Mouse (Mus musculus) macrophage (primary cell): ENCODE data around the gene Ern1. TPM values are rescaled to one million over a fixed set of nuclear protein-coding genes. Genes with fewer than 3 reads are reported as not detected.

Experiments used
- H3K27ac ChIP-seq: fragments of 350-480 bp; formaldehyde crosslinking; 2 replicates; pipeline ENCODE4 v1.9.0; 2021
- H3K36me3 ChIP-seq: fragments of 350-480 bp; formaldehyde crosslinking; 2 replicates; pipeline ENCODE4 v1.9.0; 2021; ENCODE audit errors: inconsistent target
- H3K4me3 ChIP-seq: fragments of 350-480 bp; formaldehyde crosslinking; 2 replicates; pipeline ENCODE4 v1.9.0; 2021; ENCODE audit errors: inconsistent target
- H3K79me2 ChIP-seq: fragments of 350-480 bp; formaldehyde crosslinking; 2 replicates; pipeline ENCODE4 v1.9.0; 2021; ENCODE audit errors: inconsistent target
- WGBS: methylation state at CpG from one replicate; pipeline ENCODE4 v1.1.7; 2026; ENCODE audit warnings: inconsistent platforms; ENCODE audit not compliant: missing documents; 5-methylcytosine and 5-hydroxymethylcytosine counted together
- polyA plus RNA-seq: library from polyadenylated mRNA; stranded (reverse); fragments of 250-400 nt; gene quantifications from 3 replicates; pipeline ENCODE4 v1.2.4, GENCODE M21; 2018; ENCODE audit warnings: inconsistent platforms

Gene Ern1
- polyA plus RNA-seq, 1 experiment from 2014 or later = 18.0 TPM

DNA sequence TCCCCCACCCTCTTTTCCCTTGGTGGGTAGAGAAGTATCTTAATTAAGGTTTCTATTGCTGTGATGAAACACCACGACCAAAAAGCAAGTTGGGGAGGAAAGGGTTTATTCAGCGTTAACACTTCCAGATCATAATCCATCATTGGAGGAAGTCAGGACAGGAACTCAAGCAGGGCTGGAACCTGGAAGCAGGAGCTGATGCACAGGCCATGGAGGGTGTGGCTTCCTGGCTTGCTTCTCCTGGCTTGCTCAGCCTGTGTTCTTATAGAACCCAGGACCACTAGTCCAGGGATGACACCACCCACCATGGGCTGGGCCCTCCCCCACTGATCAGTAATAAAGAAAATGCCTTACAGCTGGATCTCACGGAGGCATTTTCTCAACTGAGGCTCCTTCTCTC, 96.9 kb downstream of the Ern1 start:
- H3K4me3 ChIP-seq = no peak overlapping the region
- H3K79me2 ChIP-seq = no peaks in the 10 kb centered on the region
- H3K36me3 ChIP-seq = peaks cover 11% of the 10 kb centered on the region; the same call in 1 of the 2 replicates
- 52% methylated on average over 3 of the region's 3 CpGs for WGBS
- no peak overlapping the region for H3K27ac ChIP-seq

DNA sequence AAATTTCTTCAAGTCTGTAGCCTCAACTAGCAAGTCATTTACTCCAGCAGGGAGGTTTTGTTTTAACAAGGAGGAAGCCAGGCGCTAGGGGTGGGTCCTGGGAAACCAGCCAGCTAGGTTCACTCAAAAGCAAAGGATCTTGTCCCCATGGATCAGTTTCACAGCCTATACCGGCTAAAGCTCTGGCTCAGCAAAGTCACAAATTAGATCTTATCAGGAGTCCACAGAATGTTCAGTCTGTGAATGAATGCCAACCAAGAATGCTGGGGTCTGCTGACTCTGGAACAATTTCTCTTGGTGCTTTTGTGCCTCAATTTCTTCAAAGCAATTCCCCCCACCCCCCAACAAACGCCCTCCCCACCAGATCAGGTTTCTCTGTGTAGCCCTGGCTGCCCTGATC, 98.0 kb downstream of the Ern1 start:
- no peaks in the 10 kb centered on the region for H3K79me2 ChIP-seq
- peaks cover 5% of the 10 kb centered on the region; the same call in 1 of the 2 replicates for H3K36me3 ChIP-seq
- no peak overlapping the region for H3K4me3 ChIP-seq
- 29% methylated on average over 3 of the region's 3 CpGs for WGBS
- H3K27ac ChIP-seq = no peak overlapping the region

DNA sequence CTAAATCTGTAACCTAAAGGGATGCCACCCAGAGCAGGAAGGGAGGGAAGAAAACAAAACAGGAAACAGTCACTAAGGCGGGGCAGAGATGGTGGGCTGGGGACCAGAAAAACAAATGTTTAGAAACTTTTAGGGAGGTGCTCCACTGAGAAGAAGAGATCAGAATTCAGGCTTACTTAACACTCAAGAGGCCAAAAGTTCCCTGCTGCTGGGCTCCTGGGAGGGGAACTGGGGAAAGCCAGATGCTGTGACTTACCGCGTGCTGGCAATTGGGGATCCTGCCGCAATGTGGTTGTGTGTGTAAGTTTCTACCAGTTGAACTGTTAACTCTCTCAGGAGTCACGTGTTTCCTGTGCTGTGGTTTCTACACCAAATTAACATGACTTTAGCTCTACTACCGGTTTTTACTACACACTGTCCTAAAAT, 99.8 kb downstream of the Ern1 start, which contains the start of gene Icam2:
Gene Icam2 (minus strand): TSS at position 285 of the 426 bp plus-strand sequence.
- no peaks in the 10 kb centered on the region for H3K36me3 ChIP-seq
- no peaks in the 10 kb centered on the region for H3K79me2 ChIP-seq
- H3K27ac ChIP-seq = peak within 1 kb of the TSS; percentile 68
- peak within 1 kb of the TSS; percentile 21 for H3K4me3 ChIP-seq
- WGBS = 0% methylated on average over 6 of the region's 6 CpGs

DNA sequence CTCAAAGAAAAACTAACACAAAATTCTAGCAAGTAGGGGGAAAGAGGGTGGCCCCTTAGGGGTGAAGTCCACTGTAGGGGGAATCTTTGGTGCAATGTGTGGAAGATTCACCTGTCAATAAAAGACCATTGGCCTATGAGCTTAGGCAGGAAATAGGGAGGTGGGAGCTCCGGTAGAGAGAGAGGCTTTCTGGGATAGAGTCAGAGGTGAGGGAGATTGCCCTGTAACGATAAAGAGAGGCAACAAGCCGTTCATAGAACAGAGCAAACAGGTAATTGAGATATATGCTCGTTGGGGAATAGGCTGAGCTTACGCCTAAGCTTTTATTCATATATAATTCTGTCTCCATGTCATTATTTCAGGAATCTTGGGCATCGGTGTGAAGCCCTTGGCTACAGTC, 100.6 kb downstream of the Ern1 start:
- H3K4me3 ChIP-seq = peak overlapping the region; percentile 21
- peak overlapping the region; percentile 68 for H3K27ac ChIP-seq
- no peaks in the 10 kb centered on the region for H3K36me3 ChIP-seq
- H3K79me2 ChIP-seq = no peaks in the 10 kb centered on the region
- WGBS = 34% methylated on average over 6 of the region's 6 CpGs

DNA sequence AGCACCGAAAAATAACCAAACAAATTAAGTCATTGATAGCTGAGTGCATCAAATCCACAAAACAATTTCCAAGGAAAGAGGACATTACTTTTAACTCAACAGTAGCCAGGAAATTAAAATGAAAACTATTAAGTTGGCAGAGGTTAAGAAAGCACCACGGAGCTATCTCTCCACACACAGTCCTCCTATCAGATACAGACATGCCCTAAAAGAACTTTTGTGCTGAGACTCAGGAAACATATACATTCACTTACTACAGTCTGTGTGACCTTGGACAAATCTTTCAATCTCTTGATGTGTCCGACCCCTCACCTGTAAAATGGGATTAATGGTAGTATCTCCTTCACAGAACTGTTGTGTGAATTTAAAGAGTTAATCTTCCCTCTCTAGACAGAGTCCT, 101.2 kb downstream of the Ern1 start:
- no peaks in the 10 kb centered on the region for H3K36me3 ChIP-seq
- H3K4me3 ChIP-seq = no peak overlapping the region
- WGBS = 81% methylated on average over 3 of the region's 3 CpGs
- no peaks in the 10 kb centered on the region for H3K79me2 ChIP-seq
- H3K27ac ChIP-seq = no peak overlapping the region

DNA sequence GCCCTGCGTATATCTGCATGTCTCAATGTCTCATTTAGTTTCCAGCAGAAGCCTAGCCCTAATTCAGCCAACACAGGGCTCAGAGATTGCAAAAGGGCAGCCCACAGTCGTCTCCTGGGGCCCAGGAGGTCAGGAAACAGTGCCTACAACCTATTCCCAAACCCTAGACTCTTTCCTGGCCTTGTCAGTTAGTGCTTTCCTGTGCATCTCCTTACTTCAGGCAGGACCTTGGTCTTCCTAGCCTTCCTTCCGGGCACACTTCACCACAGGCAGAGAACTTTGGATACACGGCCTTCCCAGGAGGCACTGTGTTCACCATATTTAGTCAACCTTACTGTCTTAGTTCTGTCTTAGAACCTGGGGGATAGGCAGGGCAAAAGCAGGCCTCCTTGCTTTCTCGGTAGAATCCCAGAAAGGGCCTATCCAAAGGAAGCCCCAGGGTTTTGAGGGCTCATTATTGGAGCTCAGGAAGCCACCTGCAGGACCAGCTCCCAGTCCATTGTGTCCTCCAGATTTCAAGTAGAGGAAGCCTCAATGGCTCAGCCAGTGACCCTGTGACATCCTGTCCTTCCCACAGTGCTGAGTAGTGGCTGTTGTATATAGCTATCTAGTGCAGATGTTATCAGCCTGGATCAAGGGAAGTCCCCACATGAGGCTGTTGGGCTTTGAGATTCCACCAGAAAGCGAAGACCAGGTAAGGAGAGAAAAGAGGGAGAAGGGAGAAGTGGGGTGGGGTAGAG, 104.4 kb downstream of the Ern1 start:
- no peaks in the 10 kb centered on the region for H3K36me3 ChIP-seq
- H3K27ac ChIP-seq = no peak overlapping the region
- no peaks in the 10 kb centered on the region for H3K79me2 ChIP-seq
- WGBS = 78% methylated on average over 5 of the region's 6 CpGs
- no peak overlapping the region for H3K4me3 ChIP-seq

DNA sequence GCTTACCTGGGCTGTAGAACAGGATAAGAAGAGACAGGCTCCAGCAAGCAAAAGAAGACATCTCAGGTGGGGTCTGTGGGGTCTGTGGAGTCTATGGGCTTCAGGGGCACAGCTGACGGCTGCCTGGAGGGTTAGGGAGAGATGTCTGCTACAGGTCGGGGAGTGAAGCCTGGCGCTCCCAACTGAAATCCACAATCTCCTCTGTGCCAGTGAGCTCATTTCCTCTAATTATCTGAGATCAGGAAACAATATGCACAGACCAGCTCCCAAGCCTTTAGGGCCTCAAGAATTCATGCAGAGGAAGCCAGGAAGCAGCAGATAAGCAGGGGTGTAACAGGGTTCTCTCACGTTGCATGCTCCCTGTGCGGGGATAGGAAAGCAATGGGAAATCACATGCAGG, 105.2 kb downstream of the Ern1 start:
- 58% methylated on average over 5 of the region's 5 CpGs for WGBS
- H3K4me3 ChIP-seq = no peak overlapping the region
- H3K79me2 ChIP-seq = no peaks in the 10 kb centered on the region
- peak overlapping the region; percentile 8; the same call in 1 of the 2 replicates for H3K27ac ChIP-seq
- H3K36me3 ChIP-seq = no peaks in the 10 kb centered on the region

DNA sequence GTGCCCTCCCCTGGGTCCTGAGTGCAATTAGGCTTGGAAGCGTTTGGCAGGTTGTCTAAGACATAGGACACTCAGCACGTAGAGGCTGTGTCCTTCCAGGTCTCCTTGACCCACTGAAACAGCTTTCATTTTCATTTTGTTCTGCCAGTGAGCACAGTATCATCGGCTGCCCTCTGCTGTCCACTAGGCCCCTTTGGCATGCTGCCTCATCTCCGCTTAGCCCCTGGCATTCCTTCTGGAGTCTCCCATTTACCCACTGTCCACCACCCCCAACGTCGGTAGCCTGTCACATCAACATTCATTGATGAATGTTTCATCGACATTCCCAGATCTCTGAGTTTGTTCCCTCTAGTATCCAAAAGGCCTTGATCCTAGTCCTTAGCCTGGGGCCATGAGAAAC, 105.8 kb downstream of the Ern1 start:
- Histone ChIP-seq H3K27ac (peak overlapping the region; percentile 8), H3K36me3 (no peaks in the 10 kb centered on the region), H3K79me2 (no peaks in the 10 kb centered on the region), H3K4me3 (peak overlapping the region; percentile 1; the same call in 1 of the 2 replicates)
- WGBS = 55% methylated on average over 7 of the region's 7 CpGs

DNA sequence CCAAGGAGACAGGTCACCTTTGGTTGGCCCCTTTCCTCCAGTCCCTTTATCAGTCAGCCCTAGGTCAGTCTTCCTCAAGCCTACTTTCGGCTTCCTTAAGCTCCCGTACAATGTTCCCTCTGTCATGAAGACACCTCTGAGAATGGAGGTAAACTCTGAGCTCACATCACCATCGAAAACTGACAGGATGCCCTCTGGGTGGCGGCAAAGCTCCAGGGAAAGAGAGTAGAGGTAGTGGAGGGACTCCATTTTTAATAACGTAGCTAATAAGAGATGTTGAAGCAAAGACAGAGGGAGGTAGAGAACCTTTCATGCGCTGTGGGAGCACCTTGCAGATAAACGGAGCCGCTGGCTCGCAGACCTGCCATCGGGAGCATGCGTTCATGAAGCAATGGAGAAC, 106.6 kb downstream of the Ern1 start:
- WGBS = 96% methylated on average over 11 of the region's 11 CpGs
- H3K27ac ChIP-seq = no peak overlapping the region
- H3K4me3 ChIP-seq = no peak overlapping the region
- no peaks in the 10 kb centered on the region for H3K79me2 ChIP-seq
- no peaks in the 10 kb centered on the region for H3K36me3 ChIP-seq

DNA sequence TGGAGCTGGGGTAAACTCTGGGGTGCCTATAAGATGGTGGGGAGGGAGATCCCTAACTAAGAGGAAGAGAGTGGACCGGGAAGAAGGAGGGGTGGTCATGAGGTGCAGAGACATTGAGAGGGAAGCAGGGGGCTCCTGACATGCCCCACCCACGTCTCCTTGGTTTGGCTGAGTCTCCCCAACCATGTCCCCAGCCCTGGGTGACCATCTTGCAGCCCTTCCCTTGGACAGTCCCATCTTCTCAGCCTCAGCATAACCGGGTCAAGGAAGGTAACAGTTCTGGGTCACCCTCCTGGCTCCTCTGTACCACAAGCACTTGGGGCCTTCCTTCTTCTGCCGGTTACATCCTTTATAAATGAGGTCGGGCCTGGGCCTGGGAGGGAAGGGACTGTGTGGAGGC, 112.7 kb downstream of the Ern1 start:
- no peak overlapping the region for H3K27ac ChIP-seq
- 80% methylated on average over 5 of the region's 5 CpGs for WGBS
- H3K79me2 ChIP-seq = no peaks in the 10 kb centered on the region
- no peak overlapping the region for H3K4me3 ChIP-seq
- no peaks in the 10 kb centered on the region for H3K36me3 ChIP-seq

DNA sequence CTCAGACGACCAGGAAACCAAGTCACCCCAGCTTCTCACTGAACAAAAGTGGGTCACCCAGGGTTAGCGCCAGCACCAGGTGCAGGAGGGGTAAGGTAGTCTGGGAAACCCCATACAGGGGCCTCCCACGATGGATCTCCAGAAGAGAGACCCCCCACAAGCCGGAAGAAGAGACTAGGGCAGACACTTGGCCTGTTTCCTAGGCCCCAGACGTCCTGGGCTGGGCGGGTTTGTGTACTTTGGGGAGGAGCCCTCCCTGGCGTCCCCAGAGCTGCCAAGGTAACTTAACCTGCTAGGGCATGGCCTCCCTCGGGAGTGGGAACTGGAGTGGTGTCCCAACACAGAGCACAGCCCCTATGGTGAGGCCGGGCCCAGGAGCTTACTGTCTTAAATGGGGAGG, 113.1 kb downstream of the Ern1 start:
- 75% methylated on average over 9 of the region's 9 CpGs for WGBS
- Histone ChIP-seq H3K36me3 (no peaks in the 10 kb centered on the region), H3K27ac (no peak overlapping the region), H3K79me2 (no peaks in the 10 kb centered on the region), H3K4me3 (no peak overlapping the region)

DNA sequence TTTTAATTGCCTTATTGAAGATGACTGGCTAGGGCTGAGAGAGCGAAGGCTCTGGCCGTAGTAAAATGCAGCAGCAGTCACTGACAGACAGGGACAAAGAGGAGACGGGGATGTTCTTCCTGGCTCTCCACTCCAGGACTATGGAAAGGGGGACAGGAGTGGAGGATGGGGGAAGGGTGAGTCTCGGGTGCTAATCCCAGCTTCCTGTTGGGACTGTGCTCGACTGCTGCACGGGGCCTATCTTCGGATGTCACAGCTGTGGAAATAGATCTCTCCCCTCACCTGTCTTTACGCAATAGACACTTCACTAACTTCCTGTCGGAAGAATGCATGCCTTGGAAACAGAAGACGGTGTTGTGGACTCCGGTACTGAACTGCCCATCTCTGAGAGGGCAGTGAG, 113.7 kb downstream of the Ern1 start:
- Histone ChIP-seq H3K36me3 (no peaks in the 10 kb centered on the region), H3K4me3 (no peak overlapping the region), H3K27ac (no peak overlapping the region), H3K79me2 (no peaks in the 10 kb centered on the region)
- 84% methylated on average over 11 of the region's 11 CpGs for WGBS

DNA sequence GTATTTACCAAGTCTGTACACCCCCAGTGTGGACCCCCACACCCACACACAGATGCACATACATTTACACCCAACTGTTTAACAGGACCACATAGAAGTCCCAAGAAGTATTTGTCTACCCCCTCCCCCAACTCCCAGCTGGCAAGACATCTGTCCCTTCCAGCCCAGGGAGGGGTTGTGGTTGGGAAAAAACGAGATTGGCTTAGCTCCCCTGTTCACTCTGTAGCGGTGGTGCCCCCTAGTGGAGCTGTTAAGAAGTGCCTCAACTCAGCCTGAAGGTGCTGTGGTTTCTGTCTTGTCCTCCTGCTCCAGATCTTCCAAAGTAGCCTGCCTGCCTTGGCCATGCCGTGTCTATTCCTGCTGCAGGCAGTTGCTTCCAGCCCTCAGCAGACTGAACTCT, 121.3 kb downstream of the Ern1 start:
- H3K27ac ChIP-seq = no peak overlapping the region
- no peaks in the 10 kb centered on the region for H3K36me3 ChIP-seq
- H3K4me3 ChIP-seq = no peak overlapping the region
- 2% methylated on average over 3 of the region's 3 CpGs for WGBS
- no peaks in the 10 kb centered on the region for H3K79me2 ChIP-seq

DNA sequence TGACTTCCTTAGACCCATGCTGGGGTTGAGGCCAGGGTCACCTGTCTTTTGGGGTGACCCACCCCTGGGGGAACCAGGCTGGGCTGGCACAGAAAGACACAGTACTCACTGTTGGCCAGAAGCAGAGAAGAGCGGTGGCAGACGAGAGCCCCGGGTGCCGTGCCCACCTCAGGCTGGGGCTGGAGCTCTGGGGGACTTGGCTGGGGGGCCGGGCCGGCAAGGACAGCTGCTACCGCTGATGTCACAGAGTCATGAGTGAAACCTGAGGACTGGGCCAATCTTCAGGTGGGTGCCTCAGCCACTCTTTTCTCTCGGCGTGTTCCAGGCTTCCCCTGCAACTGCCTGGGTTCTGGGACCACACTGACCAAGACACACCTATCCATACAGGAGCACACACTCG, 122.3 kb downstream of the Ern1 start, which contains the start of gene Prr29:
Gene Prr29 (plus strand): TSS at position 107 of the 400 bp plus-strand sequence.
- Histone ChIP-seq H3K27ac (no peak within 1 kb of the TSS), H3K36me3 (no peaks in the 10 kb centered on the region), H3K4me3 (no peak within 1 kb of the TSS), H3K79me2 (no peaks in the 10 kb centered on the region)
- 83% methylated on average over 10 of the region's 10 CpGs for WGBS

DNA sequence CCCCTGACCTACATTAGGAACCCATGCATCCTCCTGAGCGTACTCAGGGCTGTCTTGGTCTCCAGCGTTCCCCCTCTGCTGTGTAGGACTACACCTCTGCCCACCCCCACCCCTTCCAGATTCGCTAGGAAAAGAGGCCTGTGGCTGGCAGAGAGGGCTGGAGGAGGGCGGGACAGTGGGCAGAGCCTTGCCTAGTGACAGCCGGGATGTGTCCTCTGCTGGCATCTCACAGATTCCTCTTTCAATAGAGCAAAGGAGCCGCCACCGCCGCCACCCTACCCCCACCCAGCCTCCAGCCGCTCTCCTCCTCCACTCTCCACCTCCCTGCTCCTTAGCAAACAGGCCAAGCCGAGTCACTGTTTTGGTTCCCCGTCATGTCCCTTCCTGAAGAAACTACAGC, 122.9 kb downstream of the Ern1 start:
- Histone ChIP-seq H3K4me3 (no peak overlapping the region), H3K27ac (no peak overlapping the region), H3K79me2 (no peaks in the 10 kb centered on the region), H3K36me3 (no peaks in the 10 kb centered on the region)
- WGBS = 26% methylated on average over 11 of the region's 11 CpGs

DNA sequence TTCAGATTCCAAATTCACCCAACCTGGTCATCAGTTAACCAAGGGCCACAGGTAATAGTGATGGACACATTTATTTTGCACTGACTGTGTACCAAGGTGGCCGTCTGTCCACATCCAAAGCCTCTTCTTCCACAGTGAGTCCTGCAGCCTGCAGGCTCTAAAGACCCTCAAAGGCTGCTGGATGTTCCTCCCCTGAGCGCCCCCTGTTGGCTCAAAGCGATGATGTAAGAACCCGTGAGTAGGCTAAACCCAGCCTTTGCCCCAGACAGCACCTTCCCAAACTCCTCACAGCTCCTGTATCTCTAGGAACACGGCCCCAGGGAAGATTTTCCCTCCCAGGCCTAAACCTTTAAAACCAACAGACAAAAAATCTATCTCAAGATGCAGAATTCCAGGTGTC, 128.3 kb downstream of the Ern1 start:
- Histone ChIP-seq H3K4me3 (no peak overlapping the region), H3K27ac (no peak overlapping the region), H3K36me3 (no peaks in the 10 kb centered on the region), H3K79me2 (no peaks in the 10 kb centered on the region)
- 46% methylated on average over 5 of the region's 5 CpGs for WGBS
